Mouse (Mus musculus): ENCODE data around the gene Ncl.

Ncl gene

DNA sequence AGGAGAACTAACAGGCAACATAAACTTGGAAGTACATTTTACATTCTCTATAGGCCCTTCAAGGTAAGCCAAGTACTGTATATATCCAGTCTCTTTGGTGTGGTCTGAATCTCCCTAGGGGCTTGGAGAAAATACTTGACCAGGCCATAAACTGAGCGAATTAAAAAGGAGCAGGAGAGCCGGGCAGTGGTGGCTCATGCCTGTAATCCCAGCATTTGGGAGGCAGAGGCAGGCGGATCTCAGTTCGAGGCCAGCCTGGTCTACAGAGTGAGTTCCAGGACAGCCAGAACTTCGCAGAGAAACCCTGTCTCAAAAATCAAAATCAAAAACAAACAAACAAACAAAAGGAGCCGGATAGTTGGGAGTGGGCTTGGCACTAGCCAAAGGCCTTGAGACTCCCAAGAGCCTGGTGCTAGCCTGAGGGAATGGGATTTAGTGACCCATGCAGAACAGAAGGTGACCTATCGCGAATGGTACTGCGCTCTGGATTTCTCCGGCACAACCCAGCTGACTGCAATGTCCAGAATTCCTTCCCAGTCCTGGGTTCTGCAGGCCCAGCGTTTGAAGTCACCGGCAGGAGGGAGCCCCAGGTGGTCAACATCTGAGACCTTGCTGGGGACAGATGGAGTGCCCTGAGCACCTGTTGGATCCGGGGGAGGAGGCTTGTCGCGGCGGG lies 46.0 kb downstream of the Ncl start:
- no peak for DNase-seq (ENCODE audit: low spot score in 2 of 2)

DNA sequence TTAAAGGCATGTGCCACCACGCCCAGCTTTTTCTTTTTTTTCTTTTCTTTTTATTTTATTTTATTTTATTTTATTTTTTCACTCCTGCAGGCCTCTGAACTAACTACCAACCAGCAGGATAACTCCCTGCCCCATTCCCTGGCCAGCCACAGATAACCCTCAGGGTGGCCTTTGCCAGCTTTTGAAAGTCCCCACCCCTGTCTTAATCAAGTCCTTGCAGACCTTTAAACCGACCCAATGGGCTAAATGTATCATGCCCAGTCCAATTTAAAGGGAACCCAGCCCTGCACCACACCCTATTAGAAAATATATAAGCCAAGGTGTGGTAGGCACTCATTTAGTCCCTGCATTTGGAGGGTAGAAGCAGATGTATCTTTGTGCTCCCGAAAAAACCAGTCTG lies 46.9 kb downstream of the Ncl start:
- no peak for DNase-seq (ENCODE audit: low spot score in 2 of 2)

DNA sequence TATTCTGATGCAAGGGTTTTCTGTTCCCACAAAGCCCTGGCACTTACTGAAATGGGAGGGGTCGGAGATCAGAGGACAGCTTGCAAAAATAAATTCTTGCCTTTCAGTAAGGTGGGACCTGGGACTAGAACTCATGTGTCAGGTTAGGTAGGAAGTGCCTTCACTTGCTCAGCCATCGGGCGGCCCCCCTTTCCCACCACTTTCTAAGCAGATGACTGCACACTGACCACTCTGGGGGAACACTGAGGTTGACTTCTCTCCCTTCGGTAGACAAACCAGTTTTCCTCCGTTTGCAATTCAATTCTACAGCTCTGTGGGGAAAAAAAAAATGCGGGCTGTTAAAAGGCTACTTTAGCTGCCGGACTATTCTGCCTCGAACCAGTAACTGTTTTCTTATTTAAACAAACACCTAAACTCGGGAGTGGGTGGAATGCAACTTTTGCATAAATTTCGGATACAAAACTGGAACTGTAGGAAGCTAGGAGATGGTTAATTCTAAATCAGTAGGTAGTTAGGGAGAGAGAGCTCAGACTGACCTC lies 47.7 kb downstream of the Ncl start:
- DNase-seq (ENCODE audit: low spot score in 2 of 2), result no peak

DNA sequence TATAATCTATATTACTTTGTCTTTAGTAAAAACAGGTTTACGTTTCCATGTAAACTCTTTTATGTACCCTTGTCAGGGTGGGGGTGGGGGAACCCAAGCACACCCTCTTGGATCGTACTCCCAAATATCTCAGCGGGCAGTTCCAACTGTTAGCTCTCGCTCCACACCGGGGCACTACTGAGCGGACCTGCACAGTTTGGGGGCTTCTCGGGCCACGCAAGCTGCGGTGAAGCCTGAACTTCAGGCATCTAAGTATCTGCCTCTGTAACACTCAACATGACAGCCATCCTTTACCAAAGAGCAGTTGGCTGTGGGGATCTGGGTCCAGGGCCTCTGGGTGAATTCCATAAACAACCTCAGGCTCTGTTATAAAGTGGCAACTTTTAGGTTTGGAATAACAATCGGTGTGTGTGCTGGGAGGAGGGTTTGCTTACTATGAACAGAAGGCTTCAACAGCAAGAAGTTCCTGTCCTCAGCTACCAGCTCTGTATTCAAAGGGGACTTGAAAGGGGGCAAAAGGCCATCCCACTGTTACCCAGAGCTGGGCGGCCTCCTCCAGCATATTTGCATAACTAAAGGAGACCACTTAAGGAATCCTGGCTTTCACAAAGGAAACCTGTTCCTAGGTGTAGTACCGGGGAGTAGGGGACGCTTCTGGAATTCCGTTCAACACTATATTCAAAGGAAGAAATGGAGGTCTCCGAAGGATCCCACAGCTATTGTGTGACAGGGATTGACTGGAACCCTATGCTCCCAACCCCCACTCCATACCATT lies 48.5 kb downstream of the Ncl start:
- no peak for DNase-seq (ENCODE audit: low spot score in 2 of 2)

DNA sequence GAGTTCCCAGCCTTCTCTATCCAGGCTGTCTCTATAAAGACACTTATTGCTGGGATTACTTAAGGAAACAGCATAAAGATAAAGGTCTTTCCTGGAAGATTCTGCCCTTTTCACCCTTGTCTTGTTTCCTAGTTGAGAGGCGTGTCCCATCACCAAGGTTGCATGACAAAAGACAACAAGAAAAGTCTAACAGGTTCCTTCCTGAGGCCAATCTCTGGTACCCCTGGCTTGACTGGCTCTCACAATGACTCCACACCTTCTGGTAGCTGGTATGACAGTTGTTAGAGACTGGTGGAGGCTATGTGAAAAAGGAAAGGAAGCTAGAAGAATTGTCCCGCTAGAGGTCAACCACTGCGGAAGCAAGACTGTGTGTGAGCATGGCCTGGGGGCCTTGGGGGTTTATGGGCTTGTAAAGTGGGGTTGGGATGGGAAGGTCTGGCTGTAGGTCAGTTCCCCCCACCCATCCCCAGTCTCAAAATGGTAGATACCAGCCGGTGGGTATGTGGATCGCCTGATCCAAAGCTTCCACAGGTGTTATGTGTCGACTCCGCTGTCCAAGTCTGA lies 49.8 kb downstream of the Ncl start:
- DNase-seq (ENCODE audit: low spot score in 2 of 2), result no peak

DNA sequence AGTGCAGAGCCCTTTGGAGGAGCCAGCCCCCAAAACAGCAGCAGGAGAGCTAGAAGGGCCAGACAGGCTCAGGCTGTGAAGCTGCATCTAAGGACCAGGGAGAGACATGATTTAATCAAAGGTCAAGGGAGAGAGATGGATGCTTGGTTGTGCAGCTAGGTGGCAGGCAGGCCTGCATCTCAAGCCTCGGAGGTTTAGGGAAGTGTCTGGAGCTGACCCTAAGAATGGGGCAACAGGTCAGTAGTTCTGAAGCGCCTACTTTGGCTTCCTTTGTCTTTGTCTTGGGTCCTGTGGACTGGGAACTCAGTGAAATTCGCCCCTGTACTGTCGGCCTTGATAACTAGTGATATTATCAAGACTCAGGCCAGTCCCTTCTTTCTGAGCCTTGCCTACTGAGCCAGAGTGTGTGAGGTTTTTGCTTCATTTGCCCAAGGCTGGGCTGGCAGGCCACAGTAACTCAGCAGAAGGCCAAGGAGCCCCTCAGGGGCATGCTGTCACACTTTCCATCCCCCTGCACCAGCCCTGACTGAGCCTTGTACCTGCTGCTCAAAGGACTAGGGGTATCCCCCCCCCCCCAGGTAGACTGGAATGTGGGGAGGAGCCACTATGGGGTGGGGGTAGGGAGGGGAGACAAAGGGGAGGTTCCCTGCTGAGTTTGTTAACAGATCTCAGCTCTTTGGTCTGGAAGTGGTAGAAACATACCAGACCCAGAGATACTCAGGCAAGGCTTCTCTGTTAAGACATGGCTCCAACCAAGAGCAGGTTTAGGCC lies 51.1 kb downstream of the Ncl start:
- no peak for DNase-seq (ENCODE audit: low spot score in 2 of 2)

DNA sequence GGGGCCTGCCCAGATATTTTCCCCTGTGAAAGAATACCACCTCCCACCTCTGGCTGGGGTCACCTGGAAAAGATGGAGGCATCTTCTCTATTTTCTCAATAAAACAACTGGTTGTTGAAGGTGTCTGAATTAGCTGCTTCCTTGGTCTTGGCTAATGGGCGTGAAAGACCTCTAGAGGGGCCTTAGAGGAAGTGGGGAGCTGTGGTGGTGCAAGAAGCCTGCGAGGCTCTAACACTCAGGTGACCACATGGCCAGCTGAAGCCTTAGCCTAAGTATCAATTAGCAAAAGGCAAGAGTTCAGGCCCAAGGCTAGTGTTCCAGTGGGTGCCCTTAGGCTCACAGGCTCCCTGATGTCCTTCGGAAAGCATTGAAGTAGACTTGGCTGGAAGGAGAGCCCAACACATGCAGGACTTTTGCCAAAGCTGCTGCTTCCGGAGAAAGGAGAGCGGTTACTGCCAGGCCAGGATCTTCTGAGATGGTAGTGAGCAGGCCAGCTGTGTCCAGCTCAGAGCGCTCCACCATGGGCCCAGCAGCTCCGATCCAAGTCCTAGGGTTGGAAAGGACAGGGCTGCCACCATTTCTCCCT lies 51.9 kb downstream of the Ncl start:
- no peak for DNase-seq (ENCODE audit: low spot score in 2 of 2)

DNA sequence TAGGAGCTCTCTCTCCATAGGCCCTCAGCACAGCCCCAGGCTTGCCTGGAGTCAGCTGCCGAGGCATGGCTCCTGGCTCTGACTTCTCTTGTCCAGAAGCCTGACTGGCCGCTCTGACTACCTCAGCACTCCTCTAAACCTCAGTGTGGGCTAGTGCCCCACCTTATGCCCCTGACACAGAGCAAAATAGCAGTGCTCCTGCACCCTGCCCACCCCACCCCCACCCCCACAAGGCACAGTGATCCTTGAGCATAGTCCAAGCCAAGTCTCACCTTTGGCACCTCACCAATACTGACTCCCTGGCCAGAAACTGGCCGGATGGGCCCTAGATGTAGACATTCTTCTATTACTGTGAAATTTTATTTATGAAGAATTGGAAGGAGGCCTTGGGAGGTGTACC lies 52.5 kb downstream of the Ncl start:
- no peak for DNase-seq (ENCODE audit: low spot score in 2 of 2)

DNA sequence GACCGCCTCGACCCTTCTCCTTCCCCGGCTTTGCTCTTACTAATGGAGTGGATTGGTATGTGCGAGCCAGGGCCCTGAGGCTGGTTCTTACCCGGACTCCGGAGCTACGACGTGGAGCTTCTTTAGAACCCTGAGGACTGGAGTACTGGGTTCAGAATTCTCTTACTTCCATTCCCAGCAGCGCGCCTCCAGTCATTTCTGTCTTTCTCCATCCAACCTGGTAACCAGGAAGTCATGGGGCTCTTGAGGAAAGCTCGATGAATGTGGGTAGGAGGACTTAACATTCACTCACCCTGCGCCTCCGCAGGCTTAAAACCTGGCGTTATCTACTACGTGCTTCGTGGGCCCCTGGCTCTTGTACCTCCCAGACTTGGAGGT lies 55.3 kb downstream of the Ncl start:
- DNase-seq (ENCODE audit: low spot score in 2 of 2), result no peak

DNA sequence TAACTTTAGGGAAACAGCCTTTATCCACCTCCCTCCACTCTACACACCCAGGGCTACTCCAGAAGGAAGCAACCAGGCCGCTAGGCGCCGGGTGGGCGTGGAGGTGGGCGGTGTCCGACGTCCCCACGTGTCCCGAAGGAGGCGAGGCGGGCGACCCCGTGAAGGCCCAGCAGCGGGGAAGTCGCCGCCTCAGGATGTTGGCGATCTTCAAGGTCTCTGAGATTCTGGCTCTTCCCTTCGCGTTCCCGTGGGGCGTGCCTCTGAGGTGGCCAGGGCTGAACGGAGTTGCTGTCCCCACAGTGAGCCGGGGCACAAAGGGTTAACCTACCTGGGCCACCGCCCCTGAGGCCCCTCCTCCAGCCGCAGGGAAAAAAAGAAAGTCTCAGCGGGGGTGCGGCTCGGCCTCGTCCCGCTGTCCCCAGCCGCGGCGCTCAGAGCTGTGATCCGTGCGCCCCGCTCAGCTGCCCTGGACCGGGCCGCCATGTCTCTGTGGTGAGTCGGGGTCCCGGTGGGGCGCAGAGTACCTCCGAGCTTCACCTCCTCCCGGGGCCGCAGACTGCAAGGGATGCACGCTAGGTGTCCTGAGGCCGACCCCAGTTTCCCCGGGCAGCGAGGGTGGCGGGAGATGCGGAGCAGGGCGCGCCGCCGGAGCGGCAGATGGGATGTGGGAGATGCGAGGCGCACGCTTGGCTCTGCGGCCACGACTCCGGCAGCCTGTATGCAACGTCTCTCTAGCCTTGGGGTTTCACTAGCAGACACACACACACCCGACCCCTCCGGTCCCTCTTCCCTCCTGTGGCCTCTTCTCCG lies 55.9 kb downstream of the Ncl start:
- peak in 1 of 2 experiments; percentile 33 for DNase-seq (ENCODE audit: low spot score in 2 of 2)

DNA sequence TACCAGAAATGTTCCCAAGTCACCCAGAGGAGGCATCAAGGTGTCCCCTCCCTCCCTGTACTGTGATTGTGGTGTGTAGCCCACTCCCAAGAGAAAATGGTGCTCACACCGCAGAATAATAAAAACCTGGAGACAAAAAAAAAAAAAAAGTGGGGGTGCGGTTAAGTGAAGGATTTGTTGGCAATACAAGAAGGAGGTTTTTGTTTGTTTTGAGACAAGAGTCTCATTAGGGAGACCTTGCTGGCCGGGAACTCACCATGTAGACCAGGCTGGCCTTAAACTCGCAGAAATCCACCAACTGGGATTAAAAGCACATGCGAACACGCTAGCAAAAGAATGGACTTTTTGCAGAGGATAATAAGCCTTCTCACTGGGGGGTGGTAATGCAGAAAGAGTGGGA lies 56.7 kb downstream of the Ncl start, which contains the start of gene B3gnt7:
Gene B3gnt7, plus strand, starts transcription at position 301 of the 400 bp plus-strand sequence.
- no peak for DNase-seq (ENCODE audit: low spot score in 2 of 2)

DNA sequence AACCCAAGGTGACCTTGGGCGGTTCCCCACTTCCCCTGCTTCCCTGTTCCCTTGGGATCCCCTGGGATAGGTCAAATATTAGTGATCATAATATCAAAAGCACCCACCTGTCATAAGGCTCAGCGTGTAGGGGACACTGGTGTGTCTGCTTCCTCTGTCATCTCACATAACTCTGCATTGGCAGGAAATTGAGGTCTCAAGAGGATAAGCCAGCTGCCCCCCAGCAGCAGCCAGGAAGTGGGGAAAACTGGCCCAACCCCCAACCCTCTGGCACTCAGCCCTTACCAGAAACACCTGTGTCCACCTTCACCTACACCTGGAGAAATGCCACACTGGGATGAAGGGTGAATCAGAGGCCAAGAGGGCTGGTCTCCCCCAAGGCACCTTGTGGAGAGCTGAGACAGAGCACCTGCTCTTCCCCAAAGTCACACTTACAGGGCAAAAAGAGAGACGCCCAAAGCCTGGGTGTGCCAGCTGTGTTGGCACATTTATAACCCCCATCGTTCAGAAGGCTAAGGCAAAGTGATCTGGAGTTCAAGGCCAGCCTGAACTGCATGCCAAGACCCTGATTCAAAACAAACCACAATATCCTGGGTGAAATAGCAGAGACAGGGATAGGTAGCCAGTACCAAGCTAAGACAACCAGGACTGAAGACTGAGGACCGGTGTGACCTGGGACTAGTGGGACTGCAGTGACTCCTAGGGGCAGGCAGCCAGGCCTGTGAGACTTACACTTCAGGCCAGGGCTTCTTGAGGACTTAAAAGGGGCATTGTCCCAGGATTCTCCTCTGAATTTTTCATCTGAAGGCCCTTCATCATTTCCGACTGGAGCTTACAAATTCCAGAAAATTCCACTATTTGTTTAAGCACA lies 57.7 kb downstream of the Ncl start:
- no peak for DNase-seq (ENCODE audit: low spot score in 2 of 2)

DNA sequence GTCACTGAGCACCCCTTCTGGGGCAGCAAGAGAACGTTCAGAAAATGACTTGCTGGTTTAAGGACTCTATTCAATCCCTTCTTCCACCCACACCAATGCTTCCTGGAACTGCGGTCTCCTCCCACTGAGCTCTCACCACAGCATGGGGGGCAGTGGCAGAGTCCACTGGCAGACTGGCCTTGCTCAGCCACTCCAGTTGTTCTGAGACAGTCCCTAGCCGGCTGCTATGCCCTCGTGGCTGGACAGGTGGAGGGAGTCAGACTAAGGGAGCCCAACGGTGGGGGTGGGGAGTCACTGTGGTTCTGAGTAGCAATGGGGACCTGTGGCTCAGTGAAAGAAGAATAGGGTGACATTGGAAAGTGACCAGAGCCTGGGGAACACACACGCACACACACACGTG lies 58.5 kb downstream of the Ncl start:
- DNase-seq (ENCODE audit: low spot score in 2 of 2), result no peak

DNA sequence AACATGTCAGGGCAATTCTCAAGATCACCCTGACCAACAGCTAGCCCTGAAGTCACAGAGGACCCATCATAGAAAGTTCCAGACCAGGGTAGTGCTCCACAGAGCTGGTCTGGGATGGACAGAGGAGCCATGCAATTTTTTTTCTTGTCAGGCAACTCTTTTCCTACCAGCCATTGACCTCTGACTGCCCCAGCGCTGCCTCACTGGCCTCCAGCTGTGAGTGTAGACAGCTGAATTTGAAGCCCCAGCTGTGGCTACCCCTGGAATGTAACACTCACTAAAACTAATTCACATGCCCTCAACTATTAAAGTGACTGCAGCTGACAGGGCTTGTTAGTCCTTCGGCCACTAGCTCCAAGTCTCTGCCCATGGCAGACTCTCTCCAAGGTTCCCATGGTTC lies 59.1 kb downstream of the Ncl start:
- DNase-seq (ENCODE audit: low spot score in 2 of 2), result no peak
